Mouse (Mus musculus): ENCODE data around the gene Mobp.
"Not testable (repeated sequence)": the region's sequence is repeated elsewhere in the genome, so short reads cannot be mapped to it uniquely, and the experiment has no call there.

Mobp gene

DNA sequence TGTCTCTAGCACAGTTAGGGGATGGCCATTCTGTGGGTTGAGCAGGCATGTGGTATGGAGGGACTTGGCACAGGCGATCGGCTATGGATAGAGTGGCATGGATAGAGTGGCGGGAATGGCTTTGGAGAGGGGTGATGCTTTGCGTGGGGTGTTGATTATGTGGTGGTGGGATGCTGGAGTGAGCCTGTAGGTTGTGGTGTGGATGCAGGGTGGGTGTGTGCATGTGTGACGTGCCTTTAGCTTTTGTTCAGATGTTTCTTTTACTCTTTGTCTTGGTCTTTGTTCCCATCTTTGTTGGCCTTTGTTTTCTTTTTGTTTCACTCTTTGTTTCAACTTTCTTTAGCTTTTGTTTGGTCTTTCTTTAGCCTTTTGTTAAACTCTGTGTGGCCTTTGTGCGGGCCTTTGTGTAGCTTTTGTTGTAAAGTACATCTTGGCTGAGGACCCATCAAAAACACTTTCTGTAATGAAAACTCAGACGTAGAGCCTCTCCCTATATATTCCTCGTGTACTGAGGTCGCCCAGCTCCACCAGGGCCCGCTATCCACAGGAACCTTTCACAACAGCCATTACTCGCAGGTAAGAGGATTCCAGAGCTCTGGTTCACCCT is at the start of gene Mobp:
Gene Mobp (plus strand): TSS at position 486 of the 607 bp plus-strand sequence.
- no peak for DNase-seq

DNA sequence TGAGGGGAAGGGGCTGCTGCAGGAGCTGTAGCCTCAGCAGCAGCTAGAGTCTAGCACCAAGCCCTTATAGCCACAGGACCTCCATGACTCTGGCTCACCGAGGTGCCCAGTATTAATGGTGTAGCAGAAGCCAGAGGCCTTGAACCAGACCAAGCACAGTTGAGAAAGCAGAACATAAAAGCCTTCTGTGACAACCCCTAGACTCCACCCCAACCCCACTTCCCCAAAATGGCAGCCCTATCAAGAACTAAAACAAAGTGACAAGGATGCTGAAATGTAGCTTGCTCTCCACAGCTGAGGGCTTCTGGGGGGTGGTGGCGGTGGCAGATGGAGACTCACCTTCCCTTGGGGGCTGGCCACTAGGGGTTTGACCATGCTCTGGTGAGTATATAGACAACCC is 48.3 kb upstream of the Mobp start:
- no peak for DNase-seq

DNA sequence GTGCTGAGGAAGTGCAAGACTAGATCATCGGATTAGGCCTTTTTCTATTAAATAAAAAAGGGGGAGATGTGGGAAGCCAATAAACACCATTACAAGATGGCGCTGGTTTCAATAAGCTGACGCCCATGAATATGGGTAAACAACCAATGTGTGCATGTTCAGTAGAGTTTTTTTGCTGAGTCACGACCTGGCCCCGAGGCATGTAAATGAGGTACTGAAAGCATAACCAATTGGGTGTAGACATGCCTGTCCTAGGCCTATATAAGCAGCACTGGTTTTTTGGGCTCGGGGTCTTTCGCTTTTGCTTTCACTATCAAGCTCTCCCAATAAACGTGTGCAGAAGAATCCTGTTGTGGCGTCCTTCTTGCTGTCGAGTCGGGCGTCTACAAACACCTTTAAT is 40.6 kb upstream of the Mobp start:
- DNase-seq: not testable (repeated sequence)

DNA sequence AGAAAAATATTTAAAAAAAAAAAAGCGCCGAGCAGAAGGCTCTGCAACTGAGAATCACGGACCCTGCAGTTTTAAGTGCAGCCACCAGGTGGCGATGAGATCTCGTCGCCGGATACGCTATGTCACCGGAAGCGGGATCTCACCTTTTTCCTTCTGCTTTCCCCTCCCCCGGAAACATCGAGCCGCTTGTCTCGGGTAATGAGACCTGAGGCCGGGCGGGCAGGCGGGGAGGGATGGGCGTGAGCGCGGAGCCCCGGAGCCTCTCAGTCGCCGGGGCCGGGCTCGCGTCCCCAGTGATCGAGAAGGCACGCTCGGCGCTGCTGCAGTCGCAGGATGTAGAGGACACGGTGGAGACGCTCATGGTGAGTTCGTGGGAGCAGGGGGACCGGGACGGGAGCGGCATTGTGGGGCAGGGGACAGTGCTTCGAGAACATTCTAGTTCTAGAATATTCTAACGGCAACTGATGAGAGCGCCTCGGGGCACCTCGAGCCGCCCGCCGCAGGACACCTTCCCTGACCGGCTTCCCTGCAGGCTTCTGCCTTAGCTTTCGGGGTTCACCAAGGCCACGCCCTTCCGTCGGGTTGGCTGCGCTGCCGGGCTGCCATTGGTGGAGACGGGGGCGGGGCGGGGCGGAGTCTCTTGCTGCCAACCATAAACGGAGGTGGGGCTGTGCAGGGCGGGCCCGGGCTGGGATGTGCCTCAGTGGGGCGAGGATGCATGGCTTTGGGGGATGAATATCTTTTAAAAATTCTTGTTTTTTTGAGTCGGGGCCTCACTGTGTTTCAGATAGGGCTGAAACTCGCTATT is 39.1 kb upstream of the Mobp start, which contains the start of gene Slc25a38:
Gene Slc25a38 (plus strand): TSS at position 164 of the 808 bp plus-strand sequence.
- DNase-seq: peak; percentile 96

DNA sequence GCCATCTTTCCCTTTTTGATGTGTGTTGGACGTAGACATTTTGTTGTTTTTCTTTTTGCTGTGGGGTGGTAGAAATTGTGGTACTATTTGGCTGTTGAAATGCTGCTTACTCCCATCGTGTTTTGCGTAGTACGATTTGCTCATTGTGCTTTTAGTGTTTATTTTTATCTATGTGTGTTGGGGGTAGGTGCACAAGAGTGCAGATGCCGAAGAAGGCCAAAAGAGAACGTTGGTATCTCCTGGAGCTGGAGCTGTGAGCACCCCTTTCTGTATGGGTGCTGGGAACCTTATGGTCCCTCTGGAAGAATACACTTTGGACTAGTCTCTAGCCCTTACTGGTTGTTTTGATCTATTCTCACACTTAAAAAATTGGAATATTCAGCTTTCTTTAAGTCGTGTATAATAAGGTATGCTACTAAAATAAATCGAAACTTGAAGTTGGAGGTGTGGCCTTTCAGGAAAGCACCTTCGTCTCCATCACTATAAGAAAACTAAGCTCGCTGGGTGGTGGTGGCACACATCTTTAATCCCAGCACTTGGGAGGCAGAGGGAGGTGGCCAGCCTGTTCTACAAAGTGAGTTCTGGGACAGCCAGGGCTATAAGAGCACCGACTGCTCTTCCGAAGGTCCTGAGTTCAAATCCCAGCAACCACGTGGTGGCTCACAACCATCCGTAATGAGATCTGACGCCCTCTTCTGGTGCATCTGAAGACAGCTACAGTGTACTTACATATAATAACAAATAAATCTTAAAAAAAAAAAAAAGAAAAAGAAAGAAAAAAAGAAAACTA is 38.2 kb upstream of the Mobp start:
- no peak for DNase-seq

DNA sequence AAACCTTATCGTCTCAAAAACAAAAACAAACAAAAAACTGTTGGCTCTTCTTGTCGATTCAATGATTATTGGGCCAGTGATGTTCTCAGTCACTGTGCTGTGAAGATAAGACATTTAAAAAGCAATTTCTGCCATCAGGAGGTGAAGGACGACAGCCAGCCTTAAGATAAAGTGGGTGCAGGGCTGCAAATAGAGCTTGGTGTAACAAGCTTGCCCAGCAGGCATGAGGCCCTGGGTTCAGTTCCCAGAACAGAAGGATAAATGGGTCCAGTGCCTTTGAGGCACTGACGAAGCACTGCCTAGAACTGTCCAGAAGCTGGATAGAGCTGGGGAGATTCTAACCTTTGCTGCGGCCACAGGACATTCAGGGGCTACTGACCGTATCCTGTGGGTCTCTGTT is 37.0 kb upstream of the Mobp start:
- no peak for DNase-seq

DNA sequence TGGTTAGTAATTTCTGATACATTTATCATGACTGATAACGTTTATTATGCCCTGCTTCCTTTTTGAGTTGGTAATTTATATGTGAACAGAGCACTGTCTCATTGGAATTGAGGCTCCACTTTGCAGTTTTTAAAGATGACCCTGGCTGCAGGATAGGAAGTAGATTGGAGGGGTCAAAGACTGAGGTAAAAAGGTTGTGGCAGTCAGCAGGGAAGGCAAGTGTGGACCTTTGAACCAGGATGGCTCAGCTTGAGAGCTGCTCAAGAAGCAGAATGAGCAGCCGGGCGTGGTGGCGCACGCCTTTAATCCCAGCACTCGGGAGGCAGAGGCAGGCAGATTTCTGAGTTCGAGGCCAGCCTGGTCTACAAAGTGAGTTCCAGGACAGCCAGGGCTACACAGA is 36.1 kb upstream of the Mobp start:
- no peak for DNase-seq

DNA sequence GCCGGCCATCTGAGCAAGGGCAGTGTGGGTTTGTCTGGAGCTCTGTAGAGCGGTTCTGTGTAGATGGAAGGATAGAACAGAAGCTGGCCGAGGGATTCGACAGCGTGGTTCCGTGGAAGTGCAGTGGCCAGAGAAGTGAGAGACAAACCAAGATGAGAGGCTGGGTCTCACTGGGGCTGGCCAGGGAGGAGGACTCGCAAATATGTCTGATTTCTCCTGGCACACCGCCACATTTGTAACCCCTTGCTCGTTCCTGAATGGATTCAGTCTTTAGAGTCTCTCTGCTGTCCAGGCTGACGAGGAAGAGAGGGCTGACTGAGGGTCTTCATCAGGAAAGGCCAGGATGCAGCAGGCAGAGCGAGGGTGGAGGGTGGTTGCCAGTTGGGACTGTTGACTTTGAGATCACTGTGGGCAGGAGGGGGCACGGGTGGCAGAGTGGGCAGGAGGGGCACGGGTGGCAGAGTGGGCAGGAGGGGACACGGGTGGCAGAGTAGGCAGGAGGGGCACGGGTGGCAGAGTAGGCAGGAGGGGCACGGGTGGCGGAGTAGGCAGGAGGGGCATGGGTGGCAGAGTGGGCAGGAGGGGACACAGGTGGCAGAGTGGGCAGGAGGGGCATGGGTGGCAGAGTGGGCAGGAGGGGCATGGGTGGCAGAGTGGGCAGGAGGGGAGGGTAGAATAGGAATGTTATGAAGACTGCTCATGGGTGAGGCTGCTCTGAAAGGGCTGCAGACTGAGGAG is 35.3 kb upstream of the Mobp start:
- no peak for DNase-seq

DNA sequence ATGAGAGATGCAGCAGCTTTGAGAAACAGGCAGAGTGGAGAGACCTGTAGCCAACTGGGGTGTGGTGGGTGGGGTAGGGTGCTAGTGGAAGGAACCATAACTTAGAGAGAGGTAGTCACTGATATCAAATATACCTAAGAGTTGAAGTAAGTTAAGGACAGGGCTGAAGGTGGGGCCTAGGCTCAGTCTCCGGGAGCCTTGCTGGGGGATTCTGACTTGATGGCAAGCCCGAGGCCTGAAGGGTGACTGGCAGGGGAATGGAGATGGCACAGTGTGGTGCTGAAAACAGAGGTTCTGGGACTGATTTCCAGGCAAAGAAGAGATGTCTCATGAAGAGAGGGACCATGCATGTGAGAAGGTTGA is 34.7 kb upstream of the Mobp start:
- DNase-seq: no peak

DNA sequence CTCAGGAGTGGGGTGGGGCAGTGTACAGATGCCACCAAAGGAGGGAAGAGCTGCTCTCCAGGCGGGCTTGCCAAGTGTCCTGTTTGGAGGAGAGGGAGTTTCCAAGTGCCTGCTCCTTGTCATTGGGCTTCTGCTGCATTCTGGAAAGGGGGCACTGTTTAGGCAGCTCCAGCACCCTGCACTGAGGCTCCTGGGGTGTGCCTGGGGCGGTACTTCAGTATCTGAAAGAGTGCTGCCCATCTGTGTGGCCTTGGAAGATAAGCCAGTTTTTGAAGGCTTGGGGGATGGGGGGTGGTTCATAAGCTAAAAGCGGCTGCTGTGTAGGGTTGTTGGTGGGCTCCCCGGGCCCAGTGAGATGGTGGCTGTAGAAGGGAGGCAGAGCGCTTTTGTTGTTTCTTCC is 33.9 kb upstream of the Mobp start:
- DNase-seq: no peak

DNA sequence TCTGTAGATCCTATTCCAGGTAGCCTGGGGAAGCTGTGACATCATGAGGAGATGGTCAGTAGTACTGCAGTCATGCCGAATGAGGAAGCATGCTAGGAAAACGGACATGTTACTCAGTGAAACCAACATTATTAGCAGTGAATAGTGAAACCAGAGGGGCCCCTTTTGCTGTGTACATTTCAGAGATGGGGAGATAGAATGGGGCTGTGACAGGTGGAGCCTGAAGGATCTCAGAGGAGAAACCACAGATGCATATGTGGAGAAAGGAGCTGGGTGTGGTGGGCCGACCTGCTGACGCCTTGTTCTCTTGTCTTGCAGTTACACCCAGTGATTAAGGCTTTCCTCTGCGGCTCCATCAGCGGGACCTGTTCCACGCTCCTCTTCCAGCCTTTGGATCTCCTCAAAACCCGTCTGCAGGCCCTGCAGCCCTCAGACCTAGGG is 33.3 kb upstream of the Mobp start:
- DNase-seq: no peak

DNA sequence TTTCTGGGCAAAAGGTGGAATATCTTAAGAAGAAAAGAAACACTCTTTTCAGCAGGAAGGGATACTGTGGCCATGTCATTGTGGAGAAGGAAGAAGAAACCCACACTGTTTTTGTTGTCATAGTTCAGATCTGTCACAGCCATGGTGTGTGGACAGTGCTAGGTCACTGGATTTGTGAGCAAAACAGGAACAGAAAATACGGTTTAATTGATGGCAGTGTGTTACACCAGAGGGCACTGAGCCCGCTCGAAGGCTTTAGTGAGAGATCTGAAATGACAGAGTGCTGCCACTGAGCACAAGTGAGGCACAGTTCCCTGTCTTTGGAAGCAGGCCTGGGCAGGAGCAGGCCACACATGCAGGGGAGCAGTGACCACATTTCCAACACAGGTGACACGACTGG is 31.3 kb upstream of the Mobp start:
- DNase-seq: no peak

DNA sequence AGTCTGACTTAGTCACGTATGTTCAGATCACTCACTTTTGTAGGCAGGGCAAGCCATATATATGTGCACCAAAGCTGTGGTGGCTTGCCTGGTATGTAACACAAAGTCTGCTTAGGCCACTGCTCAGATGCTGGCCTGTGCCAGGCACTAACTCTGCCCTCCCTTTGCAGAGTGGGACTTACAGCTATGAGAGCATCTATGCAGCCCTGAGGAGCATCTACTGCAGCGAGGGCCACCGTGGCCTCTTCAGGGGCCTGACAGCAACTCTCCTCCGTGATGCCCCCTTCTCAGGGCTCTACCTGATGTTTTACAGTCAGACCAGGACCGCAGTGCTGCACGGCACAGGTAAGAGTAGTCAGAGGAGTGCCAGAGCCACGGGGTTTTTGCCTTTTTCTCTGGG is 29.0 kb upstream of the Mobp start:
- DNase-seq: no peak

DNA sequence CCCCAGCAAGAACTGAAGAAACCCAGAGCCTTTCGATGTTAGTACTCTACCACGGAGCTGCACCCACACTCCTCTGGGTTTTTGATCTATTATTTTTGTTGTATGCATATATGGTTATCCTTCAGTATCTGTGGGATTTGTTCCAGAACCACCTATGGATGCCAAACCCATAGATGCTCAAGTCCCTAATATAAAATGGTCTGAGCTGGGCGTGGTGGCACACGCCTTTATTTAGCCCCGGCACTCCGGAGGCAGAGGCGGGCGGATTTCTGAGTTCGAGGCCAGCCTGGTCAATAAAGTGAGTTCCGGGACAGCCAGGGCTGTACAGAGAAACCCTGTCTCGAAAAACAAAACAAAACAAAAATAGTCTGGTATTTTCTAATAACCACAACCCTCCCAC is 22.6 kb upstream of the Mobp start:
- no peak for DNase-seq

DNA sequence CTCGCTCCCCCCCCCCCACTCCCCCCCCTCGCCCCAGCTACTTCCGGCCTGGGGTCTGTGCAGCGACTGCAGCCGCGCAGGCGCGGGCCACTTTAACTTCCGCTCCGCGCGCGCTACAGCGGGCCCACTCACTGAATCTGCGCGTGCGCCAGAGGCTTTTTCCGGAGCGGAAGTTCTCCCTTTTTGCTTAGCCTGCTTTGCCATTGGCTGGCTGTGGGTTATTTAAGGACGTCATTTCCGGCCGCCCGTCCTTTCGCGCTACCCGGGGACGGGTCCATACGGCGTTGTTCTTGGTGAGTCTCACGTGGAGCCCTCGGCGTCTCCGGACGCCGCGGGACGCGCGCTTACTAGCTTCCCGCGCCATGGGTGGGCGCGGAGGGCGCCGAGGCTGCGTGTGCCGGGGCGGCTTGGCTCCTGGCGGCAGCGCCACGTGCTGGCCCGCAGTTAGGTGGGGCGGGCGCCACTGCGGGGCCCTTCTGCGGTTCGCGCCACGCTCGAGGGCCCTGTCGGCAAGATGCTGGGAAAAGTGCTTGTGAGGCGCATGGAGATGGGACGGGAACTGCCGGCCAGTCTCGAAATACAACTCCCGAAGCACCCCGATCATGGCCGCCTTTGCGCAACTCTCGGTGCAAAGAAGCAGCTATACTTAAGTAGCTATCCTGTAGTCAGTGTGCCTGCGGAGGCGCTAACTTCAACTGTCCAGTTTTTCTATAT is 21.8 kb upstream of the Mobp start, which contains the start of gene Rpsa:
Gene Rpsa (plus strand): TSS at position 152 of the 714 bp plus-strand sequence.
- peak; percentile 98 for DNase-seq

DNA sequence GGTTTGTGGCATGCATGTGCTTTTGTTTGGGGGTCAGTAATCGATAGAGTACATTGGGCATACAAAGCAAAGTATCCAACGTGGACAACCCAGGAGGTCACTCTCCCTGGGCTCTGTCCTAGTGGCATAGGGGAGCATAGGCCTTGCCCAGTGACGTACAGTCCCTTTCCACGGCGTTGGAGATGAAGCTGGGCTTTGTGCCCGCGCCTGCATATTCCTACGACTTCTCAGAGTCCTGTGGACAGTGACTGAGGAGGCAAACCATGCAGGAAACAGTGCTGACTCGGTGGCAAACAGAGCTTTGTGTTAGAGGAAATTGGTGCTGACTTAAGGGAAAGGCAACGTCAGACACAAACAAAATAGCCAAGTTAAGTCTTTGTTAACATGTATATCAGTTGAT is 20.2 kb upstream of the Mobp start:
- DNase-seq: no peak

DNA sequence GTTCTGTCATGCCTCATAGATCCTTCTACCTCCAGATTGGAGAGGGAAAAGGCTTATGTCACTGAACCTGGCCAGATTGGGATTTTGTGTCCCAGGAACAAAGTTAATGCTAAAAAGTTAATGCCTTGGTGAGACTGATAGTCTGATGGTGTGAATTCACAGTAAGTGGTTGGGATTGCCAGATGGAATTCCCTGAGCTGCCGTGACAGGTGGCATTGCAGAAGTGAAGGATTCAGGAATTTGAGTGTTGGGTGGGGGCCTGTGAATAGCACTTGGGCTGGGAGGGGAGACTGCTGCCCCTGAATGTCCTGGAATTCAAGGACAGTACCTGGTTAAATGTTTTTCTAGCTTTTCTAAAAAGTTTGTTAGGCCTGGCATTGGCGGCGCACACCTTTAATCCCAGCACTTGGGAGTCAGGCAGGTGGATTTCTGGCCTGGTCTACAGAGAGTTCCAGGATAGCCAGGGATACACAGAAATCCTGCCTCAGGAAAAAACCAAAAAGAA is 17.7 kb upstream of the Mobp start:
- DNase-seq: no peak

DNA sequence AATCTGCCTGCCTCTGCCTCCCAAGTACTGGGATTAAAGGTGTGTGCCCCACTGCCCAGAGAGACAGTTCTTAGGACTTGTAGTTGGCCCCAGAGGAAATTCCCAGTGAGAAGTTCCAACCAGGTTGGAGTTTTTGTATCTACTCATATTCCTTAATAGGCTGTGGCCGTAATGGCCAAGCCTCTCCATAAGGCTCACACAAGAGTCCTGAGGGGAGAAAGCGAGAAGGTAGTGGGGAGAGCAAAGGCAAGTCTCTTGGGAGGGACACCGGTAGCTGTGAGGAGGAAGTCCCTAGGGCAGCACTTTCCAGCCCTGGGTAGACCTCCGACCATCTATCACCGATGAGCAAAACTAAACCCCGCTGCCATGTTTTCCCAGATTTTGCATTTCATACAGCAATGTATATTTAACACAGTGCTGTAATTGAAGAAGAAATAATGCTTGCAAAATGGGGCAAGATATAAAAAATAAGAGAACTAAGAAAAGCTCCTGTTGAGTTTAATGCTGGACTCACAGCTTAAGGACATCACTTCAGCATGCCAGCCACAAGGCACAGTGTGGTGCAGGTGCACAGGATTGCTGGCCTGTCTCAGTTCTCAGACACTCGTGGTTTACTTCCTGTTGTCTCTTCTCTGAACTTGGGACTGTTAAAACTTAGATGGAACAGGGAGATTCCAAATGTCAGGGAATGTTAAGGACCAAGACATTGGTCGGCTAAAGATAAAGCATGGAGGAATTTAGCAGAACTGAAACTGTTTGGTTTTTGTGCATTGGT is 16.3 kb upstream of the Mobp start:
- DNase-seq: no peak

DNA sequence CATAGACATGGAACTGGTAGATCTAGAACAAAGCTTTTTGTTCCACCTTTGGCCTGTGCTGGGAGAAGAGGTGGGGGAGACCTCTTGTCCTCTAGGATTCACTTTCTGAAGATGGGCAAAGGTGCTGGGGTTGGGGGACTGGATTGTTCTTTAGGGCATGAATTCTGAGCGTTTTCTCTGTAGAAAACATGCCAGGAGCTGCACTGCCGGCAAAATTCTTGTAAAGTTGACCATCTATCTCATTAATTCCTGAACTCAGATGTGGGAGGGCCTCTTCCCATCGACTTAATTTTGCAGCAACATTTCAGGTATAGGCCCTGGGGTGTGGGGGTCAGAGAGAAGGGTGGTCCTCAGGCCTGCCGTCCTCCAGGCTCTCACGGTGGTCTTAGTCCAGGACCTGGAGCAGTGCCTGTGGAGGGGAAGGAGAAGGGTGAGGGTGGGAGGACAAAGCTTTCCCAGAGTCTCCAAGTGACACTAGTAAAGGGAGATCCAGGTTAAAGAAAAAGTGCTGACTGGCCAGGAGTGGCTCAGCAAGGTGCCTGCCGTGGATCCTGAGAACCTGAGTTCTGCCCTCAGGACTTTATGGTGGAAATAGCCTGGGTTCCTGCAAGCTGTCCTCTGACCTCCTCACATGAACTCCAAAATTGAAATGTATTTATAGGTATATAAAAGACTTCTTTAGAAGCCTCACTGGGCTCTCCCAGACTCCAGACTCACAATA is 15.6 kb upstream of the Mobp start:
- DNase-seq: no peak

DNA sequence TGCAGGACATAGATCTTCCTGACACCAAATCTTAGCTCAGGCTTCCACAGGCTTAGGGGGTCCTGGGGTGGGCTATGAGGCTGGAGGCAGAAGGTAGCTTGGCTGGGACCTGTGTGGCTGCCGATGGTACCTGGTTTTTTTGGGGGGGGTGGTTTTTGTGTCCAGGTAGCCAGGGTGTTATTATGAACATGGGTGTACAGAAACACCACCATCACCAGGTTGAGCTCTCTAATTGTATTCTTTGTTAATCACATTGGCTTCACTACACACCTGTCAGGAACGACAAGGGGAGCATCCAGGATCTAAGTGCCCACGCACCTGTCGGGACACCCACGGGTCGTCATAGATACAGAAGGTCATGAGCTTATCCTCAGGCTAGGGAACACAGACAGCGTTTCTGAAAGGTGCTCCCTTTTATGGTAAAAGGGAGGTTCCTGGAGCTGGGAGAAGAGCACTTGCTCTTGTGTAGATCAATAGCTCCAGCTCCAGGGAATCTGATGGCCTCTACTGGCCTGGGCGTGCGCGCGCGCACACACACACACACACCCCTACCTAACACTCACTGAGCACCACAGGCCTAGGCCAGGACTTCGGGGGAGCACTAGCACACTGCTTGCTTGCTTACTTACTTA is 14.9 kb upstream of the Mobp start:
- DNase-seq: no peak
